Mouse (Mus musculus): ENCODE data around the gene Vipas39. TPM values are rescaled to one million over a fixed set of nuclear protein-coding genes. Genes with fewer than 3 reads are reported as not detected.
"Not testable (repeated sequence)": the region's sequence is repeated elsewhere in the genome, so short reads cannot be mapped to it uniquely, and the experiment has no call there.

Gene Vipas39
- polyA plus RNA-seq, 1 experiment from 2014 or later, result 42.2 TPM

DNA sequence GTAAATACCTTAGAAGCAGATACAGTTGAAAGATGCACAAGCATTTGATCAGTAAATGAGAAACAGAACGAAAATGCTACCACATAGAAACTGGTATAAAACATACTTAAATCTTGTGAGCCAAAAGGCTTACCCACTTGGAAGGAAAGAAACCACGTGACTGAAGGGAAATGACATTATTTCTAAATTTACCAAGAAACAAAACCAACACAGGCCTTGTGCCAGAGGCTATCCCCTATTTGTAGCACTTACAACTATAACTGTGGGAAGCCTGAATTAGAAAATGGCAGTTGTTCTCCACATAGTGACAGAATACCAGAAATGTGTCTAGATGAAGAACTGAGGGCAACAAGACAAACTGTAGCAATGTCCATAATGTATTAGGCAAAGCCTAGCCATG, 50.0 kb downstream of the Vipas39 start:
- no peaks in the 10 kb centered on the region for H3K36me3 ChIP-seq
- ATAC-seq (ENCODE audit: insufficient number of reproducible peaks, low FRiP score, low TSS enrichment, low read depth), result no peak
- H3K27me3 ChIP-seq, result no peaks in the 10 kb centered on the region
- WGBS, result 68% methylated on average over 2 of the region's 2 CpGs
- no peak overlapping the region for H3K9ac ChIP-seq
- H3K9me3 ChIP-seq, result no peaks in the 10 kb centered on the region
- H3K4me2 ChIP-seq, result no peak overlapping the region
- H3K4me3 ChIP-seq, result no peak overlapping the region
- no peak overlapping the region for H3K27ac ChIP-seq
- no peaks in the 10 kb centered on the region for H3K4me1 ChIP-seq

- no peaks in the 10 kb centered on the region for H3K27me3 ChIP-seq
- H3K9ac ChIP-seq, result no peak overlapping the region
- H3K4me1 ChIP-seq, result no peaks in the 10 kb centered on the region
- 62% methylated on average over 2 of the region's 2 CpGs for WGBS
- no peak overlapping the region for H3K4me2 ChIP-seq
- no peaks in the 10 kb centered on the region for H3K36me3 ChIP-seq
- H3K4me3 ChIP-seq, result no peak overlapping the region
- no peaks in the 10 kb centered on the region for H3K9me3 ChIP-seq
- no peak for ATAC-seq (ENCODE audit: insufficient number of reproducible peaks, low FRiP score, low TSS enrichment, low read depth)
- no peak overlapping the region for H3K27ac ChIP-seq
Measured at GRCm38 (mm10) chr12:87212844-87213606, 53.0 kb downstream of the Vipas39 start.

GRCm38 (mm10) chr12:87205789-87206188, 60.3 kb downstream of the Vipas39 start:
- not testable (repeated sequence) for H3K36me3 ChIP-seq; H3K4me2 ChIP-seq; H3K9me3 ChIP-seq; H3K27ac ChIP-seq; H3K4me1 ChIP-seq; H3K9ac ChIP-seq; ATAC-seq (ENCODE audit: insufficient number of reproducible peaks, low FRiP score, low TSS enrichment, low read depth); H3K27me3 ChIP-seq; H3K4me3 ChIP-seq
- 92% methylated on average over 5 of the region's 5 CpGs for WGBS

DNA sequence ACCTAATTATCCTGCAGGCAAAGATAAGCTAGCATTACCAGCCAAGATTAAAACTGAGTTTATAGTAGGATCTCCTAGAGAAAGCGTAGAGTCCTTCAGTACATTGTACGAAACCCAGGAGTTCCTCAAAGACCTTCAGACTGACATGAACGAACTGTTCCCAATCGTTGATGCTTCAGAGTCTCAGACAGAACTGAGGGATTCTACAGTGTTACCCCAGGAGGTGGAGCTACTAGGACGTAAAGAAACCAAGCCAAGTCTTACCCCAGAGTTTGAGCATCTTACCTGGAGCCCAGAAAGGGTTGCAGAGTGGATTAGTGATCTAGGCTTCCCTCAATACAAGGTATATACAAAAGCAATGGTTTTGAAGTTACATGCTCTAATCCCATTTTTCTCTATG, 64.4 kb downstream of the Vipas39 start:
- H3K4me2 ChIP-seq, result no peak overlapping the region
- H3K9ac ChIP-seq, result no peak overlapping the region
- no peaks in the 10 kb centered on the region for H3K9me3 ChIP-seq
- 67% methylated on average over 5 of the region's 5 CpGs for WGBS
- no peaks in the 10 kb centered on the region for H3K36me3 ChIP-seq
- H3K27me3 ChIP-seq, result no peaks in the 10 kb centered on the region
- ATAC-seq (ENCODE audit: insufficient number of reproducible peaks, low FRiP score, low TSS enrichment, low read depth), result no peak
- H3K4me1 ChIP-seq, result peaks cover 9% of the 10 kb centered on the region; the same call in 1 of the 2 replicates
- H3K27ac ChIP-seq, result no peak overlapping the region
- no peak overlapping the region for H3K4me3 ChIP-seq

DNA sequence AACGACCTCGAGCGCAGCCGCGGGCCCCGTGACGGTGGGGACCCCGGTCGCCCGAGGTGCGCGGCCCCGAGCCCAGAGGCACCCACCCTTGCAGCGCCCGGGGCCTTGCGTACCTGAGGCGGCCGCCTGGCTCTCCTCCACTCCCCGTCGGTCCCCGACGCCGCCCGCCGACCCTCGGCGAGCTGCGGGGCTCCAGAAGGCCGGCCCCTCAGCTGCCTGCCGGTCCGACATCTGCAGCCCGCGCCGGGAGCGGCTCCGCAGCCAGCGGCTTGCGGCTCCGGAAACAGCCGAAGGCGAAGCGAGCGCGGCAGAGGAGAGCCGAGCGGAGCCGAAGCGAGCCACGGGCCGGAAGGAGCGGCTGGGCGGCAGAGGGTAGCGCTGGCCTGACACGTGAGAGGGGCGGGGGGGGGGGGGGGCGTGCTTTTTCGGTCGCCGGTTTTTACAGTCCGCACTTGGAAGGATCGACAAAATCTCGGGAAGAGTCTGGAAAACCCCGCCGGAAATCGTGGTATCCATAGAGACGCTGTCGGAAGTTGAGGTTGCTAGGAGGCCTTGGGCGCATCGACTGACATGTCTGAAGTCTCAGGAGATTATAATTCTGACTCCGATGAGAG, 66.0 kb downstream of the Vipas39 start, which contains the start of gene Tmed8:
Tmed8 (minus strand) TSS at position 482 of the 614 bp plus-strand sequence.
- no peaks in the 10 kb centered on the region for H3K27me3 ChIP-seq
- H3K9me3 ChIP-seq, result no peaks in the 10 kb centered on the region
- H3K36me3 ChIP-seq, result no peaks in the 10 kb centered on the region
- peak within 1 kb of the TSS; percentile 83 for H3K27ac ChIP-seq
- peak within 1 kb of the TSS; percentile 80 for H3K9ac ChIP-seq
- peak; percentile 89 for ATAC-seq (ENCODE audit: insufficient number of reproducible peaks, low FRiP score, low TSS enrichment, low read depth)
- H3K4me1 ChIP-seq, result peaks cover 9% of the 10 kb centered on the region; the same call in 1 of the 2 replicates
- peak within 1 kb of the TSS; percentile 85 for H3K4me2 ChIP-seq
- H3K4me3 ChIP-seq, result peak within 1 kb of the TSS; percentile 84
- WGBS, result under 1% methylated on average over 58 of the region's 70 CpGs

GRCm38 (mm10) chr12:87199206-87199972, 66.7 kb downstream of the Vipas39 start, which contains the start of gene Samd15:
TSS of gene Samd15 (plus strand) at chr12:87199723.
- Histone ChIP-seq H3K4me2 (peak within 1 kb of the TSS; percentile 85), H3K4me3 (peak within 1 kb of the TSS; percentile 84), H3K36me3 (no peaks in the 10 kb centered on the region), H3K9me3 (no peaks in the 10 kb centered on the region), H3K4me1 (peaks cover 9% of the 10 kb centered on the region; the same call in 1 of the 2 replicates), H3K27me3 (no peaks in the 10 kb centered on the region), H3K9ac (peak within 1 kb of the TSS; percentile 80), H3K27ac (peak within 1 kb of the TSS; percentile 83)
- under 1% methylated on average over 38 of the region's 38 CpGs for WGBS
- no peak for ATAC-seq (ENCODE audit: insufficient number of reproducible peaks, low FRiP score, low TSS enrichment, low read depth)

GRCm38 (mm10) chr12:87198792-87199191, 67.3 kb downstream of the Vipas39 start:
- Histone ChIP-seq H3K4me2 (peak overlapping the region; percentile 85), H3K4me1 (peaks cover 9% of the 10 kb centered on the region; the same call in 1 of the 2 replicates), H3K4me3 (peak overlapping the region; percentile 84), H3K9me3 (no peaks in the 10 kb centered on the region), H3K9ac (no peak overlapping the region), H3K27me3 (no peaks in the 10 kb centered on the region), H3K36me3 (no peaks in the 10 kb centered on the region), H3K27ac (no peak overlapping the region)
- ATAC-seq (ENCODE audit: insufficient number of reproducible peaks, low FRiP score, low TSS enrichment, low read depth), result no peak
- WGBS, result 51% methylated on average over 6 of the region's 6 CpGs

DNA sequence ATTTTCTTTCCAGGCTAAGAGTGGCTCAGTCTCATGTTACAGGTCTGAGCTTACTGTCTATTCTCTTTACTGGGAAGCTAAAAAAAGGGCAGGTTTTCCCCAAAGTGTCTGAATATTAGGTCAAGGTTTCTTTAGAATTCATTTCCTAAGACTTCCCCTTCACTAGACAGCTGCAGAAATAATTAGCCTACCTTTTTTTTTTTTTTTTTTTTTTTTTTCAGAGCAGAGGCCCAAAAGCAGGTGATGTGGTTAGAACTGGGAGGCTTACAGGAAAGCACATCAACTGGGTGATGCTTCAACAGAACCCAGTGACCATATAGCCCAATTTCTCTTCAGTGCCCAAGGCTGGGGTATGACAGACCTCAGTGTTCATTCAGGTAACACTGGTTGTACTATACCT, 69.7 kb downstream of the Vipas39 start:
- Histone ChIP-seq H3K4me2 (no peak overlapping the region), H3K4me1 (peaks cover 9% of the 10 kb centered on the region; the same call in 1 of the 2 replicates), H3K4me3 (no peak overlapping the region), H3K27ac (no peak overlapping the region), H3K9me3 (no peaks in the 10 kb centered on the region), H3K36me3 (no peaks in the 10 kb centered on the region), H3K9ac (no peak overlapping the region), H3K27me3 (no peaks in the 10 kb centered on the region)
- no peak for ATAC-seq (ENCODE audit: insufficient number of reproducible peaks, low FRiP score, low TSS enrichment, low read depth)

DNA sequence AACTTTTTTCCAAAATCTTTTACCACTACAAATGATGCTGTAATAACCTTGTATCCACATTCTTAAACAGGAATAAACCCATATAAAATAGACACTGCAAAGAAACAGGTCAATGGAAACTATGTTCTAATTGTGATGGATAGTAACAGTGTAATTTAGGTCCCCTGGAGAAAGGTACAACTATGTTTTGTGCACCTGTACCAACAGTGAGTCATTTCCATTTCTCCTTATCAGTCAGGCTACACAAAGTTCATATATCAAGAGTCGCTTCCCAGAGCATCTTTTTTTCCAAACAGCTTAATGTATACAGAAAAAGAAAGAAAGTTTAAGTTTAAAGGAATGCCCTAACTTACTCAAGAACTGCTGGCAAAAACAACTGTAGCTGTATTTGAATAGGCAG, 71.0 kb downstream of the Vipas39 start:
- no peak for ATAC-seq (ENCODE audit: insufficient number of reproducible peaks, low FRiP score, low TSS enrichment, low read depth)
- Histone ChIP-seq H3K4me2 (no peak overlapping the region), H3K27ac (no peak overlapping the region), H3K36me3 (no peaks in the 10 kb centered on the region), H3K9ac (no peak overlapping the region), H3K4me3 (no peak overlapping the region), H3K27me3 (no peaks in the 10 kb centered on the region), H3K9me3 (no peaks in the 10 kb centered on the region), H3K4me1 (peaks cover 9% of the 10 kb centered on the region; the same call in 1 of the 2 replicates)
- 86% methylated on average over 1 of the region's 1 CpGs for WGBS

DNA sequence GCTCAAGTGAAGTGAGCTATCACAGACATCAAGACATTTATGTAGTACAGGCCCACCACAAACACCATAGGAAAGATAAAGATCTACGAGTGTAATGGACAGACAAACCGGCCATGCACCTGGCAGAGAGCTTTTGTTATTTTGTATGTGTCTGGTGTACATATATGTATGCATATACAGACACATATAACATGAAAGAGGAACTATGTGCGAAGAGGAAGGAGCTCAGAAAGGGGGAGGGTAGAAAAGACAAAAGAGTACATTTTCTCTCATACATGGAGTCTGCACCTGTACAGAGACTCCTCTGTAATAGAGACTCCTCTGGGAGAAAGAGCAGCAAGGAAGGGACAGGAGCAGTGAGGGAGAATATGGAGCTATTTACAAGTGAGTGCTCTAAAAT, 73.0 kb downstream of the Vipas39 start:
- 86% methylated on average over 3 of the region's 3 CpGs for WGBS
- Histone ChIP-seq H3K4me1 (0 out of 2 replicates have a peak, but pooled peaks cover 3% of the 10 kb centered on the region), H3K9me3 (no peaks in the 10 kb centered on the region), H3K36me3 (no peaks in the 10 kb centered on the region), H3K27ac (no peak overlapping the region), H3K4me2 (no peak overlapping the region), H3K4me3 (no peak overlapping the region), H3K27me3 (no peaks in the 10 kb centered on the region), H3K9ac (no peak overlapping the region)
- ATAC-seq (ENCODE audit: insufficient number of reproducible peaks, low FRiP score, low TSS enrichment, low read depth), result no peak

Data from limb, embryonic 15.5 days (tissue).